Mouse (Mus musculus): ENCODE data around the gene Appbp2.
A peak's percentile ranks its signal among the peaks of the same experiment; 100 is the strongest.

Appbp2 gene

DNA sequence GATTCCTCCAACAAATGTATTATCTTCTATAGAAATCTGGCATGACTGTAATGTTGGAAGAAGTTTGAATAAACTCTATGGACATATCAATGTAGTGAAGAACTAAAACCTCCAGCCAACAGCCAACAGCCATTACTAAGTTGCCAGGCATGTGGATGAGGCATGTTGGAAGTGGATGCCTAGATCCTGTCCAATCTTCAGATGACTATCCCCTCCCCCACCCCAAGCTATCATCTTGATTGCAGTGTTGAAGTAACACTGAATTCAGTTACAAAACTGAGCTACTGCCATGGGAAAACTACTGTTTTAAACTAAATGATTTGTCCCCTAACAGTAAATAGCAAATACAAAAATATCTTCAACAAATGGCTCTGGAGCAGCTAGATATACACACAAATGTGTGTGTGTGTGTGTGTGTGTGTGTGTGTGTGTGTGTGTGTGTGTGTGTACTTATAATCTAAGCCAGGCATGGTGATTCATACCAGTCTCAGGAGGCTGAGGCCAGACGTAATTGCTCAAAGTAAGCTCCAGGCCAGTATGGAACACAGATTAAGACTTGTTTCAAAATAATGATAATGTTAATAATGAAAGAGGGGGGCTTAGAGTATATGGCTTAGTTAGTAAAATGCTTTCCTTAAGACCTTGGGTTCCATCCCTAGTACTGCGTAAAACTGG is 82.5 kb downstream of the Appbp2 start:
- no peak for DNase-seq (ENCODE audit: low spot score)

DNA sequence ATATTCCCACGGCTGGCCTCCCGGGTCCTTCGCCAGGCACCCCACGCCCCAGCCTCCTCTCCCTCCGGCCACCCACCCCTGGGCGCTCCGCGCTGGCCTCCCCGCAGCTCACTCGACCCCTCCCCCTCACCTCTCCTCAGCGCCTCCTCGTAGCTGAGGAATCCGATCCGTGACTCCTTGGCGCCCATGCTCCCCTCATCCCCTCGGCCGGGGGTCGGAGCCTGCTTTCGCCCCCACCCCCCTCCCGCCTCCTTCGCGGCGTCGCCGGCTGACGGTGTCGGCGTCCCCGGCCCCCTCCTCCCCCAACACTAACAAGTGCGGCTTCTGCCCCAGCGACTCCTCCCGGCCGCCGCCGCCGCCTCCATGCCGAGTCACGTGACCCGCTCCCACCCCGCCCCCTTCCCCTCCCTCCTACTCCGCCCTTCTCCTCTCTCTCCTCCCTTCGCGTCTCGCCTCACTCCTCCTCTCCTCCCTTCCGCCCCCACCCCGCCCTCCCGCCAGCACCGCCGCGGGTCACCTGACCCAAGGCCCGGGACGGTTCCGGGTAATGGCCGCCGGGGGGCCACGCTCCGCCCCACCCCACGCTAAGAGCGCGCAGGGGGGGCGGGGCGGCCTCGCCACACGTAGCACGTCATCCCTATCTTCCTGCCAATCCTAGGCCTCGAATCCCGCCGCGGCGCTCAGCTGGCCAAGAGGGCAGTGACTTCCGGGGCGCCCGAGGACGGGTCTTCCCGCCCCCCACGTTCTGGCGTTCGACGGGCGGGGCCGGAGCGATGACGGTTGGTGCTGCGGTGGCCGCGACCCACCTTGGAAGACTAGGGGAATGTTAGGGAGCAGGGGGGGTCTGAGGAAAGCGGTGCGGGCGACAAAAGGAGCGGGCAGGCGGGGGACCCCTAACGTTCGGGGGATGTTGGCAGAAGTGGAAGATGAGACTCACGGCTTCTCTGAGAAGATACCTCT is 95.1 kb downstream of the Appbp2 start, which contains the start of gene Usp32:
Gene Usp32, minus strand, starts transcription at position 581 of the 960 bp plus-strand sequence.
- peak; percentile 98 for DNase-seq (ENCODE audit: low spot score)

GRCm38 (mm10) chr11:85138776-85139474 is 96.0 kb downstream of the Appbp2 start:
- DNase-seq (ENCODE audit: low spot score), result no peak
